ENCODE assay signal across 11 mouse cellular contexts in the genomic region with DNA sequence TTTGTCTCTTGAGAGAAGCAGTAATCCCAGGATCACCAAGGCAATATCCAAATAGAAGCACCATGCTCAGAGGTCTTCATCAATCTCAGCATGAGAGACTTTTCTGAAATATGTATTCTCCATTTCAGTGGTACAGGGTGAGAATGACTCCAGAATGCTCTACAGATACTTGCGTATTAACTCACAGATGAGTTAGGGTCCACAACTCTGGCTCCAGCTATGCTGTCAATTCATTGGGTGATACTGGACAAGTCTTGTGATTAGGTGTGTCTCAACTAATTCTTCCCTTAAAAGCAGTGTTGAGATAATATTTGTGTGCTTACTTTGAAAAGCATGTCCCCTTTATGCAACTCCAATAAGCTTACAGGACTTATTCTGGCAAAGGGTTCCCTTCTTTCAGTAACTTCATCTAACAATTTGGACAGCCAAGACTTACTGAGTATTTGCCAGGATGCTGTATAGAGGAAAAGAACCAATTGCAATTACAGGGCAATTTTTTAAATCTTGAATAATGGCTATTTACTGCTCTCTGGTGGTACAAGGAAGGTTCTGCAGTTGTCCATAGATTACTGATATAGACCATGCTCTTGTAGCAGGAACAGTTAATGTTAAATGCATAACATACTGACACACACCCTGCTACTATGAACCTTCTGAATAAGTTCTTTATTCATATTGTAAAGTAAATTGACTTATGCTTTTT.
DNase-seq lines count a peak whose midpoint lies in the region; ATAC-seq and TF ChIP-seq lines count a peak whose summit lies in the region.
"Had no signal": no experiment of that assay in that cellular context is flagged by ENCODE, and none has a peak within 500 bp of the region (broad histone marks: within the 10 kb centered on the region; RNA-seq: fewer than 3 reads in every experiment).

No protein-coding gene starts in this region.

- DNase-seq in forebrain, embryonic 10.5 days (ENCODE audit: extremely low spot score, low spot score), result no peak
- DNase-seq in lung, adult 2 months, result no peak
- DNase-seq in lung, postnatal 36 days, result no peak
- peak; percentile 10 for DNase-seq in embryo, embryonic 9.5 days (ENCODE audit: extremely low spot score)
- peak; percentile 81 for DNase-seq in midbrain, postnatal 0 days (ENCODE audit: low spot score)
- DNase-seq in frontal cortex, postnatal 10 days (ENCODE audit: low spot score in 2 of 2), result no peak
- DNase-seq in urinary bladder, postnatal 4 days (ENCODE audit: low spot score in 2 of 2), result no peak
- DNase-seq: gastrocnemius, postnatal 36 days; right cerebral cortex, postnatal 25 days had no signal

- no peak overlapping the region for H3K4me2 ChIP-seq in forebrain, embryonic 13.5 days
- no peak overlapping the region for H3K4me2 ChIP-seq in midbrain, postnatal 0 days (ENCODE audit: low read depth, low read length, poor library complexity, severe bottlenecking)

- peak; percentile 27; the same call in 1 of the 2 replicates for TF ChIP-seq CTCF in lung, adult 2 months (IDR thresholded peaks at IDR 0.05; ENCODE audit: insufficient read depth, low read length)
- TF ChIP-seq CTCF in midbrain, postnatal 0 days (IDR thresholded peaks at IDR 0.05), result peak; percentile 86

- H3K36me3 ChIP-seq in forebrain, embryonic 13.5 days (ENCODE audit: poor library complexity, severe bottlenecking), result no peaks in the 10 kb centered on the region
- H3K36me3 ChIP-seq in forebrain, embryonic 10.5 days (replicated peaks), result no peaks in the 10 kb centered on the region
- no peaks in the 10 kb centered on the region for H3K36me3 ChIP-seq in midbrain, postnatal 0 days (ENCODE audit: insufficient read depth, low read length)

- TF ChIP-seq POLR2A in lung, adult 2 months (IDR thresholded peaks at IDR 0.05; ENCODE audit: borderline replicate concordance, extremely low read depth, low read depth, low read length), result no peak

- no peaks in the 10 kb centered on the region for H3K27me3 ChIP-seq in forebrain, embryonic 13.5 days
- no peaks in the 10 kb centered on the region for H3K27me3 ChIP-seq in forebrain, embryonic 10.5 days (ENCODE audit: poor library complexity, severe bottlenecking)
- no peaks in the 10 kb centered on the region for H3K27me3 ChIP-seq in midbrain, postnatal 0 days (ENCODE audit: insufficient read depth, low read length)
- H3K27me3 ChIP-seq: megakaryocyte, embryonic 14.5 days had no signal

- H3K9ac ChIP-seq in forebrain, embryonic 13.5 days, result no peak overlapping the region
- H3K9ac ChIP-seq in midbrain, postnatal 0 days (replicated peaks; ENCODE audit: low read length, poor library complexity, severe bottlenecking), result no peak overlapping the region

- no peaks in the 10 kb centered on the region for H3K9me3 ChIP-seq in forebrain, embryonic 13.5 days (replicated peaks)
- no peaks in the 10 kb centered on the region for H3K9me3 ChIP-seq in forebrain, embryonic 10.5 days
- H3K9me3 ChIP-seq in midbrain, postnatal 0 days (ENCODE audit: low read length), result no peaks in the 10 kb centered on the region
- H3K9me3 ChIP-seq: megakaryocyte, embryonic 14.5 days had no signal

- H3K27ac ChIP-seq in forebrain, embryonic 13.5 days, result no peak overlapping the region
- H3K27ac ChIP-seq in forebrain, embryonic 10.5 days, result no peak overlapping the region
- no peak overlapping the region for H3K27ac ChIP-seq in midbrain, postnatal 0 days (ENCODE audit: low read depth, low read length)

- 95% methylated on average over 1 of the region's 1 CpGs for WGBS in forebrain, embryonic 13.5 days
- 96% methylated on average over 1 of the region's 1 CpGs for WGBS in forebrain, embryonic 10.5 days
- WGBS in lung, adult 2 months, result 84% methylated on average over 1 of the region's 1 CpGs
- 95% methylated on average over 1 of the region's 1 CpGs for WGBS in midbrain, postnatal 0 days

- ATAC-seq in forebrain, embryonic 13.5 days, result peak; percentile 63
- ATAC-seq in midbrain, postnatal 0 days (ENCODE audit: low FRiP score), result peak; percentile 41; the same call in 1 of the 2 replicates

- H3K4me3 ChIP-seq in forebrain, embryonic 13.5 days, result no peak overlapping the region
- H3K4me3 ChIP-seq in forebrain, embryonic 10.5 days, result no peak overlapping the region
- H3K4me3 ChIP-seq in lung, adult 2 months (replicated peaks; ENCODE audit: extremely low read depth, low read depth, low read length), result no peak overlapping the region
- no peak overlapping the region for H3K4me3 ChIP-seq in midbrain, postnatal 0 days (ENCODE audit: low read depth, low read length)
- H3K4me3 ChIP-seq: megakaryocyte, embryonic 14.5 days had no signal

- no peaks in the 10 kb centered on the region for H3K4me1 ChIP-seq in forebrain, embryonic 13.5 days
- H3K4me1 ChIP-seq in forebrain, embryonic 10.5 days, result no peaks in the 10 kb centered on the region
- H3K4me1 ChIP-seq in lung, adult 2 months (ENCODE audit: control insufficient read depth, insufficient read depth, low read length), result no peaks in the 10 kb centered on the region
- no peaks in the 10 kb centered on the region for H3K4me1 ChIP-seq in midbrain, postnatal 0 days (ENCODE audit: insufficient read depth, low read length)
- H3K4me1 ChIP-seq: megakaryocyte, embryonic 14.5 days had no signal

Comparison
In these comparisons a context has a peak if more than half of its experiments do, and no peak if none do; other contexts are left out.
1. DNase-seq: peak in embryo, embryonic 9.5 days (single experiment) and midbrain, postnatal 0 days (single experiment); none in forebrain, embryonic 10.5 days (single experiment), lung, adult 2 months (single experiment), lung, postnatal 36 days (single experiment), frontal cortex, postnatal 10 days (0 of 2) and urinary bladder, postnatal 4 days (0 of 2).